Mouse (Mus musculus) ES-E14 (cell line): Measurements from ENCODE around the gene Cfi.

ENCODE experiments used
- CHD2 ChIP-seq: IDR thresholded peaks from 2 replicates; pipeline ENCODE4 v1.6.1; 2014; ENCODE audit warnings: mild to moderate bottlenecking, low read depth, low read length, inconsistent platforms
- ZNF384 ChIP-seq: IDR thresholded peaks from 2 replicates; pipeline ENCODE4 v1.6.1; 2012; ENCODE audit warnings: low read depth, low read length, inconsistent platforms

- TF ChIP-seq CHD2 (no peak), ZNF384 (no peak)
These were observed 45.4 kb downstream of the Cfi start for GRCm38 (mm10) chr3:129880925-129881593.
